Mouse (Mus musculus): ENCODE results near the gene RPS10-NUDT3.
"Not testable (repeated sequence)": the region's sequence is repeated elsewhere in the genome, so short reads cannot be mapped to it uniquely, and the experiment has no call there.

DNA sequence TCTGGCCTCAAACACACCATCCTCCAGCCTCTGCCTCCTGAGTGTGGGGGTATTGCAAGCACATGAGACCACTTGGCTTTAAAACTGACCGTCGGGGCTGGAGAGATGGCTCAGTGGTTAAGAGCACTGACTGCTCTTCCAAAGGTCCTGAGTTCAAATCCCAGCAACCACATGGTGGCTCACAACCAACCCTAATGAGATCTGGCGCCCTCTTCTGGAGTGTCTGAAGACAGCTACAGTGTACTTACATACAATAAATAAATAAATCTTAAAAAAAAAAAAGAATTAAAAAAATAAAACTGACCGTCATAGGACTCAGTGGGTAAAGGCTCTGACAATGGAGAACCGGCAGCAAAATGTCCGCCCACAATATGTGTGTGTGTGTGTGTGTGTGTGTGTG lies 4.8 kb upstream of the RPS10-NUDT3 start:
- not testable (repeated sequence) for TF ChIP-seq POLR2A (IDR thresholded peaks at IDR 0.05; ENCODE audit: borderline replicate concordance, control insufficient read depth, low read depth, low read length); CTCF (IDR thresholded peaks at IDR 0.05; ENCODE audit: control insufficient read depth, insufficient read depth, low read length)
